Mouse (Mus musculus) lung, postnatal 14 days (tissue): ENCODE results near the gene Soat1.
A peak's percentile ranks its signal among the peaks of the same experiment; 100 is the strongest.

Source experiments
- DNase-seq: peaks from one replicate; pipeline ENCODE4 v3.0.0; 2021

The Soat1 gene

GRCm38 (mm10) chr1:156463981-156464853 is 9.9 kb downstream of the Soat1 start:
- peak; percentile 67 for DNase-seq

GRCm38 (mm10) chr1:156462273-156462991 is 11.7 kb downstream of the Soat1 start:
- DNase-seq = no peak

DNA sequence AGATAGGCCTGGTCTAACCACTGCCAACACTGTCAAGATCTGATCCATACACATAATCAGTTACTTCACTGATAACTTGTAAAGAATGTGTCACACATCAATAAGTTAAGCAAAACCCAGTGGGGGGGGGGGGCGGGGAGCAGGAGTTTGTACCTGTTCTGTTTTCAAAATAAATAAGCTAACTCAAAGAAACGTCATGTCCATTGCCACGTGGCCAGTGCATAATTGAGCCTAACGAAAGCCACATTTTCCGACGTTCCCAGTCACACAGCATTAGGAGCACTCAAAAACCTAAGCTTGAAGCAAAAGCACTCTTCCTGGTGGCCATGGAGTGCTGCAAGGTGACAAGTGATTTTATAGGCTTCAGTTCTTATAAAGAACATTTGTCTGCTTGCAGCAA is 13.1 kb downstream of the Soat1 start:
- DNase-seq = no peak

GRCm38 (mm10) chr1:156460216-156460615 is 13.9 kb downstream of the Soat1 start:
- no peak for DNase-seq

GRCm38 (mm10) chr1:156459690-156460089 is 14.4 kb downstream of the Soat1 start:
- DNase-seq = no peak

DNA sequence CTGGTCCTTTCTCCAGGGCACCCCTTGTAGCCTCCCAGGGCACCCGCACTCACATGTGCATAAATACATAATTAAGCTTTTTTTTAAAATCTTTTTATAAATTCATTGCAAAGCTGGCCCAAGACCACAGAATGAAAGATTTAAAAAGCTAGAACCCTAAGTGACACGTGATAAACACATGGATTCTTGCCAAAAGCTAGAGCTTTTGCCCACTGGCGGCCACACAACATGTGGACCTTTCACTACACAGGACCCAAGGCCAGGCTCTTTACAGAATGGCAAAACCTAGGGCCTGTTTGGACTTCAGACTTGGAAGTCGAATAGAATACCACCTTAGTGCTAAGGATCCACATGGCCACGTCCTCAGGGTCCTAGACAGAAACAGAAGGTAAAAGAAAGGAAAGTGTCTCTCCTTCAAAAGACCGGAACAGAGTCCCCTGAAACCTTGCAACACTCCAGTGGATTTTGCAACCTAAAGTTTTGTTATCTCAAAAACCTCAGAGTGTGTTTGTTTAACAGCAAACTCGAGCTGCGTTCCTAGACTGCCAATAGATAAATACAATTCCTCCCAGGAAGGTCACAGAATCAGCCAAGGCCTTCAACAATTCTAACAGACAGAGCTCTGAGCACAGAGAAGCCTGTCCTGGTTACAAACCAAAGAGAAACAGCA is 15.6 kb downstream of the Soat1 start:
- DNase-seq = no peak

- no peak for DNase-seq
These were observed 18.9 kb downstream of the Soat1 start for GRCm38 (mm10) chr1:156455005-156455758.

DNA sequence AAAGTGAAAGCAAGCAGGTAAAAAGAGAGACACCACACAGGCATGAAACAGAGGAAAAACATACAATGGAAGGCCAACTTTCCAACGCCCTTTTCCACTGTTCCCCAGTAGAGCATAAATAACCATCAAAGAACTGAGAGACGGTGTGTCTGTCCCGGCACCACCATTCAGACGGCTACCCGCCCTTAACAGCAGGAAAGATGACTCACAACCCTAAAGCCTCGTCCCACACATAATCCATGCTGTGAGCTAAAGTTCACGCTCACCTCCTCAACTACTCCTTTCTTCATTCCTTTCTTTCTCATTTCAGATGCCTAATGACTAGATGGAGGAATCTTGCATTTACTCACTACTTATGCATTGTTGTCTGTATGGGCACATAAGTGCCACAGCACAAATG is 19.7 kb downstream of the Soat1 start:
- no peak for DNase-seq

- DNase-seq = no peak
These were observed 20.3 kb downstream of the Soat1 start for GRCm38 (mm10) chr1:156453876-156454275.

DNA sequence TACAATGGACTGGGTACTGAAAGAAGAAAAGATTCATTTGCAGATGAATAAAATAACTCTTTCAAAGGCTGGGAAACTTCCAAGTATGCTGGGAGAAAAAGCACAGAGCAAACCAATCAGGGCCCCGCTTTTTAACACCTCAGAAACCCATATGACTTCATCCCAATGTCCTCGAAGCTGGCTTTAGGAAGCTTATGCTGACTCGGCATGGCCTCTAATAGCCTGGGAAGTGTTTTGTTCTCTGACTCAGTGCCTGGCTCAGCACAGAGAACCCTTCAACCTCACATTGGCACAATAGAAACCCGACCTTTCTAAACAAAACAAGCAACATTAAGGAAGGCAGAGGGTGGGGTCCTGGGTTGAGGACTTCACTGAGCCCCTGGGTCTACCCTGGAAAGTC is 23.7 kb downstream of the Soat1 start:
- no peak for DNase-seq

DNA sequence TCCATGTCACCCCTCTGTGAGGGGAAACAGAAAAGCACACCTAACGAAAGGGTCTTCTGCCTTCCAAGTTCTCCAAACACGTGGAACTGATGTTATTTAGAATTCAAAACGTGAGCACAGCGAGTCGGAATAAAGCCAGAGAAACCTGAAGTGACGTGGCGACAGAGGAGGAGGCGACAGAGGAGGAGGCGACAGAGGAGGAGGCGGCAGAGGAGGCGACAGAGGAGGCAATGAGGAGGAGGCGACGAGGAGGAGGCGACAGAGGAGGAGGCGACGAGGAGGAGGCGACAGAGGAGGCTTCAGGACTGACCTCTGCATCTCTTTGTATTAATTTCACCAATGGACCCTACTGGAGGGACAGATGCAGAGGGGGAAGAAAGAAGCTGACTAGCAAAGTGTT is 24.4 kb downstream of the Soat1 start:
- DNase-seq = no peak

- no peak for DNase-seq
These were observed 25.0 kb downstream of the Soat1 start for GRCm38 (mm10) chr1:156449089-156449488.

DNA sequence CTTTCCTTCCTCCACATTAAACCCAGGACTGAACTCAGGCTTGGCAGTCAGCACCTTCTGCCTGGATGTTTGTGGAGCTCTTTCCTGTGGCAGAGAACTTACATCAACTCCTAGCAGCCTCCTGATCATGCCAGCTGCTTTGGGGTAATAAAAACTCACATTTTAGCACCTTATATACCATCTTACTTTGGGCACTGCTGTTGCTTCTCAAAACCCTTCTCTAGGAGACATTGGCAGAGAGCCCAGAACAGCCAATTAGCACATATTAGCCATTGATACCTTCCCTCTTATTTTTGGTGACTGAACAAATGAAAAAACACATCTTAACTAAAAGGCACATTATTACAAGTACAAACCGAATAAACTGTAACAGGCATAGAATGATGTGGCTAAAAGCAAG is 29.1 kb downstream of the Soat1 start:
- no peak for DNase-seq

DNA sequence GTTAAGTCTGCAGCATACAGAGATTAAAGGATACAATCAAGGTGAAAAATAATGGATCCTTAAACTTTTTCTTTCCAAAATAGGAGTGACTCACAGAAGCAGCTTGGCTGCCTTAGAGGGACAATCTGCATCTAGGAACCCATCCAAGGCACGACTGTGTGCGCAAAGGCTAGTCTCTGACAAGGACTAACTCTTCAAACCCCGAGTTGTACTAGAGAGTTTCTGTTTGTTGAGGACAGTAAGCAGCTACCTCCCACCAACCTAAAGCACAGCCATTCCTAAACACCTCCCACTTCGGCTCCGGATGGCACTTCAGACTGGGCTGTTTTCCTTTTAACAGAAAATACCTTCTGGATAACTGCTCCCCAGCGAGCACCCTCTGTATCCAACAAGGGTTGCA is 31.4 kb downstream of the Soat1 start:
- DNase-seq = no peak

- no peak for DNase-seq
These were observed 31.9 kb downstream of the Soat1 start for GRCm38 (mm10) chr1:156442266-156442665.

GRCm38 (mm10) chr1:156437726-156438125 is 36.4 kb downstream of the Soat1 start:
- DNase-seq = no peak

GRCm38 (mm10) chr1:156437016-156437708 is 37.0 kb downstream of the Soat1 start:
- DNase-seq = no peak

DNA sequence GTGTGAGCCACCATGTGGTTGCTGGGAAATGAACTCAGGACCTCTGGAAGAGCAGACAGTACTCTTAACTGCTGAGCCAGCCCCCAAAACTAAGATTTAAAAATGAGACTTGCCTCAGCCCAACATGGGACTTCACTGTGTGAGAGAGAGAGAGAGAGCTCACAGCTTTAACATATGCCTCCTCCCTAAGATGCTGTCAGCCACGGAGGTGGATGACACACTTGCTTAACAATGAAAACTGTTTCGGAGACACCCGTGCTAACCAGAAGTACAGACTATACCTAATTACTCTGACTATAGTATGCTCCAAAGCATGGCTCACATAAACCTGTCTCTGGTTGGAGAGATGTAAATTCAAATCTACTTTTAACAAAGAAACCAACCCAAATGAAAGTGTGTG is 40.6 kb downstream of the Soat1 start:
- DNase-seq = no peak

DNA sequence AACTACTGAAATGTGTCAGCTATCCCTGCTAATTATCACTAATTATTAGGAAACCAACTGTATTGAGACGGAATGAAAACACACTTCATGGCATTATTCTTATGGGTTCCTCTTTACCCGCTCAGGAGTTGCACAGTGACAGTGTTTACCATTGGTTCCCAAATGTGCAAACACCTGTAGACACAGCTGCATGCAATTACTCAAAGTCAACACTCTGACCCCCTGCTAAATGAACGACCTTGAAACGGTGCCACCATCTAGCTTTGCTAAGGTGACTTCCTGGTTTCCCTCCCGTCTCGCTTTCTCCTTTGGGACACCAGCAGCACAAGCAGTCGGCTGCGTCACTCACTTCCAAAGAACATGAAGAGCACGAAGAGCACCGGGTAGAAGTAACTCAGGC is 41.6 kb downstream of the Soat1 start:
- no peak for DNase-seq

DNA sequence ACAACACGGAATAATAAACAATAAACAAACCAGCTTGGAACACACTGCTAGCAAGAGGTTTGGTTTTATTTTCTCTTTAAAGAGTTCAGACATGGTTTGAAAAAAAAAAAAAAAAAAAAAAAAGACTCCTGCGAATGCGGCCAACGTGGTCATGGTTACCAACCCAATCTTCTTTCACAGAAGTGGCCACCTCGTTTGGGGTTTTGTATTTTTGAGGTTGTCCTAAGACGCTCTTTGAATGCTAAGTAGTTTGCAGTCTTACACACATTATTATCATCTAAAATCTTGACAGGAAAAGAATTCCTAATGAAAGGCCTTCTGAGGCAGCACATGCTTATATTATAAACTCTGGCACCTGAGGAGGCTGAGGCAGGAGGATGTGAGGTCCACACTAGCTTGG is 45.7 kb downstream of the Soat1 start:
- DNase-seq = no peak

GRCm38 (mm10) chr1:156425746-156426145 is 48.4 kb downstream of the Soat1 start:
- no peak for DNase-seq

- DNase-seq = no peak
These were observed 50.1 kb downstream of the Soat1 start for GRCm38 (mm10) chr1:156424054-156424453.
